Mouse (Mus musculus) kidney, postnatal 4 days (tissue): ENCODE data around the gene Tmem121b.

ENCODE experiments used
- DNase-seq, 2 experiments: peaks; one replicate each; pipeline ENCODE4 v3.0.0; 2021; ENCODE audit warnings: mixed read lengths in 2 of 2

Gene Tmem121b

DNA sequence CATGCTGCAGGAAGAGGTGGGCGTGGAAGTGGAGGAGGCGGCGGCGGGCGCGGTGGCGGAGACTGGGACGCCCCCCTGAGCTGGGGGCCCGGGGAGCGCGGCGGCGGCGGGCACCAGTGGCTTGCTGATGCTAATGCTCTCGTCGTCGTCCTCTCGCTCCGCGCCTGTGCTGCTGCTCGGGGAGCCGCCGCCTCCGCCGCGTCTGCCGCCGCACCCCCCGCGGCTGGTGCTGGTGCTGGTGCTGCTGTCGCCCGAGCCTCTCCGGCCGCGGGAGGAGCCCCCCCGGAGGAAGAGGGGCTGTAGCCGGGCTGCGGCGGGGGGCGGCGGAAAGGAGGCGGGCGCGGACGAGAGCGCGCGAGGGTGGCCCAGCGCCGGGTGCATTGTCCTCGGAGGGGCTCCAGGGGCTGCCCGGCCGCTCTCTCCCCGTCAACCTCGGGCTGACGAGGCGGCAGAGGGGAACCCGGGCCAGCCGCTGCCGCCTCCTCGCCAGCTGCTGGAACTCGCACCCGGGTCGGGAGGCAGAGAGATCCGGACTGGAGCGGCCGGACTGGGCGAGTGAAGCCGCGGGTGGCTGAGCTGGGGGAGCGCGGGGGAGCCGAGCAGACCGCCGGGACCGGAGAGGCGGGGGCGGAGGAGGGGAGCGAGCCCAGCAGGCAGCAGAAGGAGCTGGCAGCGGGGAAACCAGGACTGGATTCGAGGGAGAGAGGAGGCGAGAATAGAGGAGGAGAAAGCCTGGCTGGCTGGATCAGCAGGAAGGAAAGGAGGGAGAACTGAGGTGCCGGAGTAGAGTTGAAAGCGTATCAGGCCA is at the start of gene Tmem121b:
Gene Tmem121b (minus strand): TSS at position 434 of the 808 bp plus-strand sequence.
- DNase-seq, result peak; percentile 86 to 92

DNA sequence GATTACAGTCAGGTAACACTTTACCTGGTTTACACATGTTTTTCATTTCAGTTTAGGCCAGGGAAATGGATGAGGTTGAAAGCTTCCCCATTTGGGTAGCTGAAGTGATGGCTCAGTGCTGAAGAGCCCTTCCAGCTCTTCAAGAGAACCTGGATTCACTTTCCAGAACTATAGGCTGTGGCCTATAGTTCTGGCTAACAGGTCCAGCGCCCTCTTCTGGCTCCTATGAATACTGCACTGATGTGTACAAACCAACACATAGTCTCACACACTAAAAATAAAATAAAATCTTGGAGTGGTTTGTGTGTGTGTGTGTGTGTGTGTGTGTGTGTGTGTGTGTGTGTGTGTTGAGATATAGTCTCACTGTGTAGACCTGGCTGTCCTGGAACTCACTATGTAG is 48.5 kb upstream of the Tmem121b start:
- DNase-seq, result no peak

DNA sequence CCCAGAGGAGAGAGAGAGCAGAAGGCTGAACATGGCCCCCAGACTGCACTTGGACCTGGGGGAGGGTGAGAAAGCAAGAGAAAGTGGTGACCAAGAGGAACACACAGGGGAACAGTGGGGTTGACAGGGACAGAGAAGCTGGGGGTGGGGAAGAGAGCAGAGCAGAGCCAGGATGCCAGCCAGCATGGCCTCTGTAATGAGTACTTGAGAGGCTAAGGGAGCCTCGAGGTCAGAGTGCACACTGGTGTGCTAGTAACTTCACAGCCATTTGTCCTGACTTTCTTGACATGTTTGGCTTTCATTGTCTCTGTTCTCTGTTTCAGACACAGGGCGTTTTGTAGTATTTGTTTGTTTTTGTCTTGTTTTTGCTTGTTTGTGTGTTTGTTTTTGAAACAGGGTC is 47.8 kb upstream of the Tmem121b start:
- no peak for DNase-seq

DNA sequence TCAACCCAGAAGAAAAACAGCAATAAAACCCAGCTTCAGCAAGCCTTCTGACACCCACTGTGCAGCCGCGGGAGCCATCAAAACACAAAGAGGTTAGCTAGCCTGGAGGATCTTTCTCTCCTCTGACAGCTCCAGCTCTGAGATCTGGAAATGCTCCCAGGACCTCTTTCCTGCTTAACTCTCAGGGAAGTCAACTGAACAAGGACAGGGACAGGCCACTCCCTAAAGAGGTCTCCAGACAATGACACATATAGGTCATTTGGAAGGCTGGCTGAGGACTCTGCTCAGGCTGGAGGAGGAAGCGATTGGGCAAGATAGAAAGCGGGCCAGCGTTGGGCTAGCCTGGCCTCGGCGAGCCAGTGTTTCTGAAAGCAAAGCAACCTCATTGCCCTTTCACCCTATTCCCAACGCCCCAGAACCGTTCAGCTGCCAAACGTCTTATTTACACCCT is 46.2 kb upstream of the Tmem121b start:
- peak in 1 of 2 experiments; percentile 15 for DNase-seq

DNA sequence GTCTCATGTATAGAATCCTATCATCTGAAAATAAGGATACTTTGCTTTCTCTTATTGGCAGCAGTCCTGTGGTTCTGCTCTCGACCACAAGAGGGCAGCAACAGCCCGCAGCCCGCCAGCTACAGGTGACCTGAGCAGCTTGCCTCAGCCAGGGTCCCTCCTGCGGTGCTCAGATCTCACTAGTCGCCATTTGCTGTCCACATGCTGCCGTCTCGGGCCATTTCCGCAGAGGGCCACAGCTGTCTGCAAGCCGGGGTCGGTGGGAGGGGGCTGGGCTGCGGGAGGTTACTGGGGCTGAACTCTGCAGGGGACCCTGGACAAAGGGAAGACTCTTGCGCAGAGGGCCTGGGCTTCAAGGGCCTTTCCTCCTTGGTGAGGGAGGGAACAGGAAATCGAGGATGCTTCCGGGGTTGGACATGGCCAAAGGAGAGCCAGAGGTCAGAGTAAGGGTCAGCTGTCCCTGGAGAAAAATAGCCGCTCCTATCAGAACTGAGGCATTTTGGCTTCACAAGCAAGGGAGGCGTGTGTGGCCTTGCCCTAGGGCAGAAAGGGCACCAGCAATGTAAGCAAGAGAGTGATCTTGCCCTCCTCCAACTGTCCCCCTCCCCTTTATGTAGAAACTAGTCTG is 45.6 kb upstream of the Tmem121b start:
- DNase-seq, result peak; percentile 82 to 89

DNA sequence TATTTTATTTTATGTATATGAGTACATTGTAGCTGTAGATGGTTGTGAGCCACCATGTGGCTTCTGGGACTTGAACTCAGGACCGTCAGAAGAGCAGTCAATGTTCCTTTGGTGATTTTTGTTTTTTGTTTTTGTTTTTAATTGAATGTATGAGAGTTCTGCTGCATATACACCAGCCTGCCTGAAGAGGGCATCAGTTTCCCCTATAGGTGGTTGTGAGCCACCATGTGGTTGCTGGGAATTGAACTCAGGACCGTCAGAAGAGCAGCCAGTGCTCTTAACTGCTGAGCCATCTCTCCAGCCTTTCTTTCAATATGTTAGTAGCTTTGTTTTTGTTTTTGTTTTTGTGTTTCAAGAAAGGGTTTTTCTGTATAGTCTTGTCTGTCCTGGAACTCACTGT is 42.7 kb upstream of the Tmem121b start:
- DNase-seq, result no peak

DNA sequence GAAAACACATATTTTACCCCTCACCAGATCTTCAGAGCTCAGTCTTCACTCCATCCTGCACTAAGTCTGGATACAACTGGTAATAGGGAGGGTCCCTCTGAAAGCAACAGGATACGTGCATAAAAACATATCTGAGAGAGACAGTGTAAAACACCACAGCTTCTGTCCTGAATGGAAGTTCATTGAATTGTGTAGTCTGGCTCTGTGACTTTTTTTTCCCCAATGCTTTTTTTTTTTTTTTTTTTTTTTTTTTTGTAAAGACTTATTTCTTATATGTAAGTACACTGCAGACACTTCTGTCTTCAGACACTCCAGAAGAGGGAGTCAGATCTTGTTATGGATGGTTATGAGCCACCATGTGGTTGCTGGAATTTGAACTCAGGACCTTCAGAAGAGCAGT is 39.0 kb upstream of the Tmem121b start:
- no peak for DNase-seq

DNA sequence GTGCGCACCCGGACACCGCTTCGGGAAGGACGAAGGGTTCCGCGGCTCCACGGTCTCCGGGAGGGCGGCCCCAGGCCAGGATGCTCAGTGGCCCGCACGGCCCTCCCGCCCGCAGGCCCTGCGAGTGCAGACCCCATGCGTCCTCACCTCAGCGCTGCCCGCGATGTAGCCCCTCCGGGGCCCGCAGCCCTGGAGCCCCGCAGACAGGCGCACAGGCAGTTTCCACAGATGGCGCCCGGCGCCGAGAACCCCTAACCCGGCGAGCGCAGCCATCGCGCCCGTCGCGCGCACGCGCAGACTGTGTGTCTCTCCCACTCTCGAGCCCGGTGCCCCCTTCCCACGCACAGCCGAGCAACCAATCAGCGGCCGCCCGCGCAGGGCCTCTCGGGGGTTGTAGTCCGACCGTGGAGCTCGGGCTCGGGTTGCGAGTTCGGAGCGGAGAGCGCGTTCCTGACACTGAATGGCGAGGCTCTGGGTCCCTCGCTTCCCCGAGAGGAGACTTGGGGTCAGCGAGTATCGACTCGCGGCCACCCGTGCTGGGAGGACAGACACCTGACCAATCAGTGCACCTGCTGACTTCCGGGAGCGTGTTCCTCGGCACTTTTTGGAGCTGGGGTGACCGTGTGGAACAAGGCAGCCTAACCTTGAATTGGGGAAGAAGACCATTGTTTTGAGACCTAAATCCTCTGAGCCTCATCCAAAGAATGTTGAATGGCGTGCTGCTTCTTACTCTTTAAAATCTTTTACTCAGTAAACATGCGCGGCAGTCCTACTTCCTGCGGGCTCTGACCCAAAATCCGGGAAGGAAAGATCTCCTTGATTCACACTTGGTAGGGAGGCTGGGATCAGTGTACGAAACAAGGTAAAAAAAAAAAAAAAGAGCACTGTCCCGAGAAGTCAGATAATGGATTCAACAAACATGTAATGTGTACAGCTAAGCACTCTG is 37.7 kb upstream of the Tmem121b start, which contains the start of gene Hdhd5:
Gene Hdhd5 (minus strand): TSS at position 300 of the 946 bp plus-strand sequence.
- DNase-seq, result peak; percentile 95 to 97

DNA sequence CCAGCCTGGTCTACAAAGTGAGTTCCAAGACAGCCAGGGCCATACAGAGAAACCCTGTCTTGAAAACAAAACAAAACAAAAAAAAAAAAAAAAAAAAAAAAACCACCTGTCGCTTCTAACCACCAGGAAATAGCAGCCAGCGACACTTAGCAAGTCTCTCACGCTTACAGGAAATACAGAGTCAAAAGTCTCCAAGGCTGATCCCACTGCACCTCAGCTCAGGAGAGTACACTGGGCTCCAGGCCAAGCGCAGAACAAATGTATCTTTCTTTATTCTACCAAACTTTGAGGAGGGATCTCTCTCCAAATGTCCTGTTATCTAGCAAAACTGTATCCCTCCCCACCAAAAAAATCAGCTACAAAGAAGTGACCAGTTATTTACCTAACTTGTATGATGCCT is 35.5 kb upstream of the Tmem121b start:
- DNase-seq, result no peak

DNA sequence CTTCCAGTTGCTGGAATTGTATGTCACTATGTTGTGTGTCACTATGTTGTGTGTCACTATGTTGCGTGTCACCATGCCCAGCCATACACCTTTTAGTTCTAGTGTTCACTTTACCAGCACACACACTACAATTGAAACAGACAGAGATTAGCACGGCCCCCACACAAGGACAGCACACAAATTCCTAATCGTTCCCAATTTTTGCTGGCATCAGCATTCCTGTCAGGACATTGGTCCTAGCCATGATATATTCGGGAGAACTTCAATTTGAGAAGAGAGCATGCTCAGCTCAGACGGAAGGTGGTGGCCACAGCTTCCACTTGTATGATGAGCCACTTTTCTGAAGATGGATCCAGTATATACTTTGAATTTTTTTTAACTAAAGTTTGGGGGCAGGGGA is 31.2 kb upstream of the Tmem121b start:
- DNase-seq, result no peak

DNA sequence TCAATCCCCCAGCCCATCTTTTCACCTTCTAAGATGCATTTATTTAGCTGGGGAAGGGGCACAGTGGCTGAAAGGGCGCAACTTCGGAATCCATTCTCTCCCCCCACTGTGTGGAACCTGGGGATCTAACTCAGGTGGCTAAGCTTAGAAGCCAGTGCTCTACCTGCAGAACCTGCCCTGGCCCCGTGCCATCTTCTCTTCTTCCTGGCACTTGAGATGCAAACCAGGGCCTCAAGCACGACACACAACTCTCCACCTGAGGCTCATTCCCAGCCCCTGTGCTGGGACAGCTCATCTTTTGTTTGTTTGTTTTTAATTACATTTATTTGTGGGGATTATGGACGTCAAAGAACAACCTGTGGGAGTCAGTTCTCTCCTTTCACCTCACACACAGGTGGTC is 26.0 kb upstream of the Tmem121b start:
- no peak for DNase-seq

DNA sequence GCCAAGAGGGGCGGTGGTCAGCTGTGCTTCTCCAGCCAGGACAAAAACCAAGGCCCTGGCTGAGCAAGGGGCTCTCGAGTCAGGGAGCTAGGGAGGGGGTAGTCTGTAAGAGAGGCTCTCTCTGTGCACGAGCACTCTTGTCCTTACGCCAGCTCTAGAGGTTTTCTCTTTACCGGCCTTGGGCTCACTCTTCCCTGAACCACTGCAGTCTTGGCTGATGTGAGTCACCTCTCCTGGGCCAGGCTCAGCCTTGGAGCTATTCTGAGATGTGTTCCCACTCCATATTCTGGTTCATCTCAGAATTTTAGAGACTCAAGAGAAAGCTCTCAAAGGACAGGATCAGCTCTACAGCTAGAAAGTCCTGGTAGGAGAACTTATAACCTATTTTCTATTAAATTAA is 23.7 kb upstream of the Tmem121b start:
- no peak for DNase-seq

DNA sequence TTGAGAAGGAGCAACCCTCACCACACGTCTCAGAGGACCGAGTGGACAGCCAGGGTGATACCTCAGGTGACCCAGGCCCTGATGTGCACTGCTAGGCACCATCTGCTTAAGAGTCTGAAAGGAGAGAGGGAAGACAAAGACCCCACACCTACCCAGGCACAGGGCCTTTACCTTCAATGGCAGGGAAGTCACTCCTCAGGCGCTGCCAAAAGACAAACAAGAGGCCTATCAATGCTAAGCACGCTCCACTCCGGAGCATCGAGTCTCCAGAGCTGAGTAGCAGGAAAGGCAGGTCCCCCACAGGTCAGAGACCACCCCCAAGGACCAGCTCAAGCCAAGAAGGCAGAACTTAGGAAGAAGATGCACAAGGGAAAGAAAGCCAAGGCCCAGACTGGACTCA is 23.3 kb upstream of the Tmem121b start:
- DNase-seq, result no peak

DNA sequence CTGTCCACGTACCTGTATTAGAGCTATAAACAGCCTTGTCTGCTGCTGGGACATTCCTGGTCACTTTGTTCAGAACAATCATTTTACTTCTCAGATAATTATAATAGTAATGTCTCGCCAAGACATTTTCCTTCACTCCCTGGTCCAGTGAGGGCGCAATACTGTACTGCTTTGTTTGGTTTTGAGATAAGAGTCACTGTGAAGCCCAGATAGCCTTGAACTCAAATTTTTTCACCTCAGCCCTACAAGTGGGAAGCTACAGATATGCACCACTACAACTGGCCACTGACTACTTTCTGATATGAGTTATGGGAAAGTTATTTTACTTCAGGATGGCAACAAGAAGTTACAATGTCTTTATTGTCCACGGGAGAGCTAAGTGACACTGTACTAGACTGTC is 22.8 kb upstream of the Tmem121b start:
- DNase-seq, result no peak

DNA sequence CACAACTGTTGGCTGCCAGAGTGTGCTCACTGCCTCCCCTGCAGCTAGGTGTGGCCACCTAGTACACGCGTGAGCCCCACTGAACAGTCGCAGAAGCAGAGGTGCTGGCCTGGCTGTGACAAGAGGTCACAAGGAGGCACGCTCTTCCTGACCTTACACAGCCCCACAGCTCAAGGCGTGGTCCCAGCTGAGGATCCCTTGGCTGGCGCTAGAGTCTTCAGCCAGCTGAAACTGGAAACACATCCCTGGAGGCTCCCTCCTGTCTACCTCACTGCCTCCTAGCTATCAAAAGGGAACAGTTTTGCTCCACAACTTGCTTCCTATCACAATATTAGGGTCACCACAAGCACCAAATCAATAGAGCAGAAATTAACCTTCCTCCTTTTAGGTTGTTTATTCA is 17.6 kb upstream of the Tmem121b start:
- no peak for DNase-seq

DNA sequence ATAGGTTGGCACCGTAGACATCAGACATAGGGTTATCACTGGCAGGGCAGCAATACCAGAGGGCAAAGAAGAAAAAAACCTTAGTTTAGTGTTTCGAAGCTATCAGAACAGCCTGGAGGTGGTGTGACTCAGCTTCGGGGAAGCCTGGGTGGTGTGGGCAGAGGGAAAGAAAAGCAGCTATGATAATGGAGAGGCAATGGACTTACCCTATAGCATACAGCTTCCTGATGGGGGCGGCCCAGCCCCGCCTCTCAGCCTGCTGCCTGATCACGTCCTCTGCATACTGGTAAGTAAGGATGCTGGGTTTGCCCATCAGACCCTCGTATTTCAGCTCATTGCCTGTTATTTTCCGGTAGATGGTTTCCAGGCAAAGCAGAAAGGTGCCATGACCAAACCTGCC is 16.8 kb upstream of the Tmem121b start:
- no peak for DNase-seq

DNA sequence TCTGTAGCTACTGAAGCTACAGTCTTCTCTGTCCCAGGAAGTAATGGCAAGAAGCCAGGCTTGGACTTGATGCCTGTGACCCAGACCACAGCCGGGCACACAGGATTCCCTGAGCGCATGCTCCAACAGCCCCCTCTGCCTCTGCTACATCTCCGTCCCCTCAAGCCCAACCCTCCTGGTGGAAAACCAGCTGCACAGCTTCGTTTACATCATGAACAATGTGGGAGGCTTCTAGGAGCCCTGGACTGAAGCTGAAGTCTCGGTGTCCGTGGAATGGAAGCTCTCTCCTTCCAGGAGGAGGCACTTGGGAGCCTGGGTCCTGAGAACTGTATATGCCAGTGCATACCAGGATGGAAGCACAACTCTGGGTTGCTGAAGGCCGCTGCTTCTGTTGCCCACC is 16.4 kb upstream of the Tmem121b start:
- DNase-seq, result no peak

DNA sequence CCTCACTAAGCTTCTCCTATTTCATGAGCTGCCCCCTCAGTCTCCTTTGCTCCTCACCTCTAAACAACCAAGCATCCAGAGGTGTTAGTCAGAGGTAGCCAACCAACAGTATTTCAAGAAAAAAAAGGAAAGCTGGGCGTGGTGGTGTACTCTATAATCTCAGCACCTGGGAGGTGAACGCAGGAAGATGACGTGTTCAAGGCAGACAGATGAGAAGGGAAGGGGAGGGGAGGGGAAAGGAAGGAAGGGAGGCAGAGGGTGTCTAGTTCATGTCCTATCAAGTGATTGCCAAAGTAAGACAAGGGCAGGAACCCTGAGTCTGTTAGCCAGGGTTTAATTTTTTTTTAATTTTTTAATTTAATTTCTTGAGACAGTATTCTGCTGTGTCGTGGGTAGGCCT is 15.0 kb upstream of the Tmem121b start:
- DNase-seq, result no peak

DNA sequence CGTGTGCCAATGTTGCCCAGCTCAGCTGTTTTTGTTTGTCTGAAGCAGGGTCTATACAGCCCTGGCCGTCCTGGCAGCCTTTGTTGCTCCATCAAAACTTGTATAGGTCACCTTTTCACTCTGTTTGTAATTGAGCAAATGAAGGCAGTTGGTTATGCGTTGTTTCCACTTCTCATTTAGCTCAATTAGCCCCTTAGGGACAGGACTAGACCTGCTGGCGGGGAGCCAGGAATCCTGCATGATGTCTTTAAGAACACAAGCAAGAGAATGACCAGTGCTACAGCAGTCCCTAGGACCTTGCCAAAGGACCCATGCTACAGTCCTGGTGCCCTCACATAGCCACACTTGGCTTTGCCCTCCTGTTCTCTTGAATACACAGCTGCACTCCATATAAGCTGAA is 11.9 kb upstream of the Tmem121b start:
- peak; percentile 39 to 45 for DNase-seq

DNA sequence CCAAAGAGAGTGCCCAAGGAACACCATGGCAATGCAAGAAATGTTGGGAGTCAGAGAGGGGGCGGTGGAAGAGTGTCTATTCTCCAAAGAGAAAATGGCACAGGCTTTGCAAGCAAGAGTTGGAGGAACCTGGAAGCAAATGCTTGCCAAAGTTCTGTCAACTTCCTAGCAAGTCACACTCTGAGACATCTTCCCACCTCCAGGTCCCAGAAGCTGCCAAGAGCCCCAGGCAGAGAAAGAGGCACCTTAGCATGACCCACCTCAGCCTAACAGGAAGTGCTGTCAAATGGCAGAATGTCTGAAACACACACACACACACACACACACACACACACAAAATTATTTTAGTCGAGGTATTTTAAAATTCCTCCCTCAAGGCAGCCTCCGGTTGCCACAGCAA is 10.4 kb upstream of the Tmem121b start:
- no peak for DNase-seq

DNA sequence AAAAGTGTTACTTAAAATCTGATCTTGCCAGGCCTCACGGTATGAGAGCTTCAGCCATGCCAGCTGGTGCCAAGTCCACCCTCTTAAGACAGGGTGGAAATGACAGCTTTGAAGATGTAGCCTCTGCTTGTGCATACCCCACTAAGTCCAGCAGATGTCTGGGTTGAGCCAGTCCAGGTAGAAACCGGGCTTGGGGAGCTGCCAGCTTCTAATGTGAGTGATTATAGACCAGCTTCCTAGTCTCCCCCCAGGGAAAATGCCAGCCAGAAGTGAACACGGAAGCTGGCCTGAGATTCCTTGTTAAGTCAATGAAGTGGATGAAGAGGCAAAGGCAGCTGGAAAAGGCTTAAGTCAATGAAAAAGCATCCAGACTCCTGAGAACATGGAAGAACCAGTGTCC is 2.9 kb upstream of the Tmem121b start:
- DNase-seq, result peak in 1 of 2 experiments; percentile 23

DNA sequence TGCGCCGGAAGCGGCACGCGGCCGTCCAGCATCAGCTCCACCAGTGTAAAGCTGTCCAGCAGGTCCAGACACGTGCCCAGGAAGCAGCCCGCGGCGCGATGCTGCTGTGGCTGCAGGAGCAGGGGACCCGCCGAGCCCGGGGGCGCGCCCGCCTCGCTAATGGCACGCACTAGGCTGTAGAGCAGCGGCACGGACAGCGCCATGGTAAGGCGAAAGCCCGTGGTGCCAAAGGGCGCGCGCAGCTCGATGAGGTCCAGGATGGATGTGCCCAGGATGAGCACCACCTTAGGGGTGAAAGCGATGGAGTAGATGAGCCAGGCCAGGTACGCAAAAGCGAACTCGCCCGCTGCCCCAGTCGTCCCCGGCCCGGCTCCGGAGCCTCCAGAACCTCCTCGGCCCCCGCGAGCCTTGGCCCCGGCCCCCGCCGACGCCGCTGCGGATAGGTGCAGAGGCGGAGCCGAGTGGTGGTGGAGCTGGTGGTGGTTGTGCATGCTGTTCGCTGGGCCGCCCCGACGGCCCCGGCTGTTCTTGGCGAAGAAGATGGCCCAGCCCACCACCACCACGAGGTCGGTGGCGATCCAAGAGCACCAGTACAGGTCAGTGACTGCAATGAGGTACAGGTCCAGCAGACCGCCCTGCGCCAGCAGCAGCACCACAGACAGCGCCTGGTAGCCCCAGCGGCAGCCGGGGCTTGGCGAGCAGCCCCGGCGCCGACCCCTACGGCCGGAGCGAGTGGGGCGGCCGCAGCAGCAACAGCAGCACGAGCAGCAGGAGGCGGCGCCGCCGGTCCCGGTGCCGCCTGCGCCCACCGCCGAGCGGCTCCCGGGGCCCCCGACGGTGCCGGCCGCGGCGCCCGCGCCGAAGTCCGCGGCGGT is 871 bp downstream of the Tmem121b start:
- peak; percentile 63 to 76 for DNase-seq
